Mouse (Mus musculus): Measurements from ENCODE around the gene Plxnb3.
A peak's percentile ranks its signal among the peaks of the same experiment; 100 is the strongest.

Gene Plxnb3

DNA sequence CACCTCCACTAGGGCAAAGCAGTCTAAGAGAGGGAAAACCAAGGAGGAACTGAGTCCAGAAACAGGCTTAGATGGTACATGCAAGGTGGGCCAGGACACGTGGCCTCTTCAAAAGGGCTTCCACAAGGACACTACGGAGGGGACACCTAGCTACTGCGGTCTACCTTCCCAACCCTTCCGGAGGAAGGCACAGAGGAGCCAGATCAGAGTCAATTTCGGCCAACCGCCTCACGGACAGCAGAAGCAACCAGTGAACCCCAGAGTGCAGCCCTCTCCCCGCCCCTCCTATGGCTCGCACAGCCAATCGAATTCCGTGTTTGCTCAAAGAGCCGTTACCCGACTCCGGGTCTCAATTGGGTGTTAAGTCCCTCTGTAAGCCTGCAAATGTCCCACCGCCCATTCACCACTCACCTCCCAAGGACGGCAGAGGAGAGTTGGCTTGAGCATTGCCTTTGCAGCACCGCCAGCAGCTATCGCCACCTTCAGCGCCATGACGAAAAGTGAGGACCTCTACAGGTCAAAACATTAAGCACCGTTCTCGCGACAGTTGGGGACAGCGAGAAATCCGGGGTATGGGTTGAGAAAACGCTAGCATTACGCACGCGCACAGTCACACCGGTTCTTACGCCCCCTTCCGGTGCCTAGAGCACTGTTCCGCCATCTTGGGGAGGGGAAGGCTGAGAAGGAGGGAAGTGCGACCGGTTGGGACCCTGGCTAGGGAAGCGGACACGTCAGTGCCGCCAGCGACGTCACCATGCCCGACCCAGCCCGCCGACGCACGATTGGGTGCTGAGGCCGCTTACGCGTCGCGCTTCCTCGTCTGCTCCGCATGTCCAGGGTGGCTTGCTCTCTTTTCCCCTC lies 29.7 kb downstream of the Plxnb3 start, which contains the start of the genes Idh3g and Ssr4:
Gene Idh3g (minus strand): TSS at position 534 of the 861 bp plus-strand sequence.
Gene Ssr4 (plus strand): TSS at position 665 of the 861 bp plus-strand sequence.
- DNase-seq: peak; percentile 92 to 94

DNA sequence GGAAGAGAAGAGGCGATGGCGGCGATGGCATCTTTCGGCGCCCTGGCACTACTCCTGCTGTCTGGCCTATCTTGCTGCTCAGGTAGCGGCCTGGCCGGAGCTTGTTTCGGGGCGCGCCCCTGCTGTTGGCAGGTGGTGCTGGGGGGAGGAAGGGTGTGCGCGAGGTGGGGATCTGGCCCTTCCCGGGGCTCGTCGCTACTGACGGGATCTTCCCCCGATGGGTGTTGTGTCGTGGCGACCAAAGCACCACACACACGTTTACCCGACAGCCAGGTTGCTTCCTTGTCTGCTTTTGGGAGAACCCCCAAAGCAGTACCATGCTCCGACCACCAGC lies 30.3 kb downstream of the Plxnb3 start:
- DNase-seq: no peak

GRCm38 (mm10) chrX:73788501-73788900 lies 31.6 kb downstream of the Plxnb3 start:
- DNase-seq: no peak

- DNase-seq: no peak
Measured at GRCm38 (mm10) chrX:73793039-73793438, 36.1 kb downstream of the Plxnb3 start.

- no peak for DNase-seq
Measured at GRCm38 (mm10) chrX:73793505-73793904, 36.6 kb downstream of the Plxnb3 start.

- DNase-seq: no peak
Measured at GRCm38 (mm10) chrX:73797511-73797910, 40.6 kb downstream of the Plxnb3 start.

- peak; percentile 86 to 88 for DNase-seq
Measured at GRCm38 (mm10) chrX:73798502-73798901, 41.6 kb downstream of the Plxnb3 start.

GRCm38 (mm10) chrX:73805814-73806213 lies 48.9 kb downstream of the Plxnb3 start:
- no peak for DNase-seq

- DNase-seq: peak; percentile 48 to 50
Measured at GRCm38 (mm10) chrX:73815072-73815471, 58.2 kb downstream of the Plxnb3 start.

- DNase-seq: no peak
Measured at GRCm38 (mm10) chrX:73816596-73817314, 59.9 kb downstream of the Plxnb3 start.
